Mouse (Mus musculus) C2C12 (cell line): ENCODE results near the gene Fam107b.

Source experiments
- CEBPB ChIP-seq: IDR thresholded peaks from one replicate; pipeline ENCODE4 v1.6.1; 2011; ENCODE audit warnings: low read depth, mild to moderate bottlenecking, control low read depth, moderate library complexity
- CTCF ChIP-seq: IDR thresholded peaks from one replicate; pipeline ENCODE4 v1.5.1; 2011; ENCODE audit not compliant: control insufficient read depth, insufficient read depth, insufficient read length
- FOSL1 ChIP-seq: IDR thresholded peaks from one replicate; pipeline ENCODE4 v1.8.0; 2011; ENCODE audit warnings: mild to moderate bottlenecking, low read length; ENCODE audit not compliant: poor library complexity, insufficient read depth, severe bottlenecking
- MAX ChIP-seq: IDR thresholded peaks from one replicate; pipeline ENCODE4 v1.6.1; 2011; ENCODE audit warnings: mild to moderate bottlenecking, control low read depth
- MYOD1 ChIP-seq: IDR thresholded peaks from one replicate; pipeline ENCODE4 v1.6.1; 2011; ENCODE audit warnings: low read depth; ENCODE audit not compliant: control insufficient read depth, insufficient read length
- MYOG ChIP-seq: IDR thresholded peaks from one replicate; pipeline ENCODE4 v1.6.1; 2011; ENCODE audit not compliant: control insufficient read depth, insufficient read length; ENCODE audit errors: extremely low read depth
- USF1 ChIP-seq: IDR thresholded peaks from one replicate; pipeline ENCODE4 v1.6.1; 2011; ENCODE audit warnings: low read depth, mild to moderate bottlenecking, control low read depth, moderate library complexity

DNA sequence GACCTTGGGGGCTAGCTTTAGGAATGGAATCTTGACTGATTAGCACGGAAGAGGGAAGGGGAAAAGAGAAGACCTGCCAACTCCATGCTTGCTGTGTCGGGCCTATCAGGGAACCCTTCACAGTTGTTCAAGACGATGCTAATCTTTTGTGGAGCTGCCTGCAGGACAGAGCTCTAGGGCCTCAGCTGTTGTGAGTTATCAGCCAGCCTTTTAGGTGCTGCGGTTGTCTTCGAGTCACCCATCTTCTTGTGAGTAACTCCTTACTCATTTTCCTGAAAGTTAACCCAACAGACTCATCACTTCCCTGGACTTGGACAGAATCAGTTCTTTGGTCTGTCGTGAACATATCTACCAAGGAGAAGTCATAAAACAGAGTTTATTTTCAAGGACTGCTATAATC, 51.3 kb downstream of the Fam107b start:
- no peak for TF ChIP-seq USF1
- no peak for TF ChIP-seq CTCF
- no peak for TF ChIP-seq CEBPB
- TF ChIP-seq MYOG, result no peak
- no peak for TF ChIP-seq MAX
- peak; percentile 88 for TF ChIP-seq FOSL1
- TF ChIP-seq MYOD1, result peak; percentile 97
